Mouse (Mus musculus) liver, embryonic 11.5 days (tissue): ENCODE measurements at regions not wholly inside any gene's neighbourhood (a gene's known extent, or its start where the extent isn't known, plus 50 kb on each side); places are given as distances from the start of the nearest gene placed in this dataset.

Experiments used
- ATAC-seq: fragments of 200-750 bp; cut with Nextera tagmentation; replicated peaks from 2 replicates; pipeline ENCODE4 v1.8.0; 2017; ENCODE audit warnings: moderate number of reproducible peaks, mild to moderate bottlenecking, moderate TSS enrichment, moderate library complexity; ENCODE audit not compliant: low FRiP score
- DNase-seq: peaks from one replicate; pipeline ENCODE4 v3.0.0-alpha.2; 2017; ENCODE audit warnings: low spot score
- H3K27ac ChIP-seq: fragments of 300-500 bp; sonication (generic); 2 replicates; pipeline ENCODE4 v1.5.1; 2014; ENCODE audit warnings: mild to moderate bottlenecking, low read depth, low read length, control low read depth
- H3K27me3 ChIP-seq: fragments of 300-500 bp; sonication (generic); replicated peaks from 2 replicates; pipeline ENCODE4 v1.6.1; 2014; ENCODE audit warnings: low read length, mixed read lengths; ENCODE audit not compliant: control insufficient read depth, insufficient read depth
- H3K36me3 ChIP-seq: fragments of 300-500 bp; sonication (generic); 2 replicates; pipeline ENCODE4 v1.6.1; 2014; ENCODE audit warnings: mild to moderate bottlenecking, low read length, moderate library complexity, mixed read lengths; ENCODE audit not compliant: control insufficient read depth, insufficient read depth
- H3K4me1 ChIP-seq: fragments of 300-500 bp; sonication (generic); replicated peaks from 2 replicates; pipeline ENCODE4 v1.6.1; 2014; ENCODE audit warnings: low read length, mixed read lengths; ENCODE audit not compliant: control insufficient read depth, insufficient read depth
- H3K4me2 ChIP-seq: fragments of 300-500 bp; sonication (generic); 2 replicates; pipeline ENCODE4 v1.6.1; 2014; ENCODE audit warnings: mild to moderate bottlenecking, control low read depth, moderate library complexity
- H3K4me3 ChIP-seq: fragments of 300-500 bp; sonication (generic); 2 replicates; pipeline ENCODE4 v1.5.1; 2014; ENCODE audit warnings: low read depth, low read length, control low read depth
- H3K9ac ChIP-seq: fragments of 300-500 bp; sonication (generic); 2 replicates; pipeline ENCODE4 v1.6.1; 2014; ENCODE audit warnings: low read depth, low read length, control low read depth
- H3K9me3 ChIP-seq: fragments of 300-500 bp; sonication (generic); 2 replicates; pipeline ENCODE4 v1.6.1; 2016; ENCODE audit warnings: low read length, inconsistent platforms, mixed read lengths; ENCODE audit not compliant: control insufficient read depth
- WGBS: fragments of 180-500 bp; shearing (Covaris S2); extraction: QIAGEN DNeasy Blood & Tissue Kit; methylation state at CpG from one replicate; pipeline ENCODE4 v1.1.7; 2014; 5-methylcytosine and 5-hydroxymethylcytosine counted together

DNA sequence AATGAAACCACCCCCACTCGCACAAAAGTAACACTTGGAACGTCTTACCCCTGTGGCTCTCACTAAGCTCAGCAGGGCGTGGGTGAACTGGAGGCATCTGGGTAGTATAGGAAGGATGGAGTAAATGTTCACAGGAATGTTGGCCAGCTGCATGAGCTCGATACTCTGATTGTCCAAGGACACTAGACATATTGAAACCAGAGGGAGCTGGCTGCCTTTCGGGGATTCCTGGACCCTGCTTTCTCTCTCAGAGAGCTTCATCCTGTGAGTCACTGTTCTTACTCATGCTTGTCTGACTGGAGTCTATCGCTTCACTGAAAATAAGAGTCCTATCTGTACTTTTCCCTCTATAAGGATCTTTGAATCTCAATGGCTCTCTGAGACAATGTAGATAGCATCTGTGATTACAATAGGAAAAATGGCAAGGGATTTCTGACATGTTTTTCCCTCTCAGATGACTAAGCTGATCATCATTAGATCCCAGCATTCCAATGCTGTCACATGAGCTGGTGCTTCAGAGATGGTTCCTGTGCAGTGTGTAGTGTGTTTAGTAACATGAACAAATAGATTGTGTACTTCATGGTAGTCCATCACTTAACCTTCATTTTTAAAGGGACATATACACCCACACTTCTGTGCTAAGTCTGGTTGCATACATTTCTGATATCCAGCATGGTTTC lies 485.2 kb upstream of the Fam92a start:
- Histone ChIP-seq H3K4me1 (no peaks in the 10 kb centered on the region), H3K9ac (no peak overlapping the region), H3K4me3 (no peak overlapping the region), H3K4me2 (no peak overlapping the region), H3K27ac (no peak overlapping the region), H3K9me3 (no peaks in the 10 kb centered on the region), H3K36me3 (no peaks in the 10 kb centered on the region), H3K27me3 (no peaks in the 10 kb centered on the region)
- DNase-seq (no peak), ATAC-seq (no peak)
- 80% methylated on average over 6 of the region's 6 CpGs for WGBS

DNA sequence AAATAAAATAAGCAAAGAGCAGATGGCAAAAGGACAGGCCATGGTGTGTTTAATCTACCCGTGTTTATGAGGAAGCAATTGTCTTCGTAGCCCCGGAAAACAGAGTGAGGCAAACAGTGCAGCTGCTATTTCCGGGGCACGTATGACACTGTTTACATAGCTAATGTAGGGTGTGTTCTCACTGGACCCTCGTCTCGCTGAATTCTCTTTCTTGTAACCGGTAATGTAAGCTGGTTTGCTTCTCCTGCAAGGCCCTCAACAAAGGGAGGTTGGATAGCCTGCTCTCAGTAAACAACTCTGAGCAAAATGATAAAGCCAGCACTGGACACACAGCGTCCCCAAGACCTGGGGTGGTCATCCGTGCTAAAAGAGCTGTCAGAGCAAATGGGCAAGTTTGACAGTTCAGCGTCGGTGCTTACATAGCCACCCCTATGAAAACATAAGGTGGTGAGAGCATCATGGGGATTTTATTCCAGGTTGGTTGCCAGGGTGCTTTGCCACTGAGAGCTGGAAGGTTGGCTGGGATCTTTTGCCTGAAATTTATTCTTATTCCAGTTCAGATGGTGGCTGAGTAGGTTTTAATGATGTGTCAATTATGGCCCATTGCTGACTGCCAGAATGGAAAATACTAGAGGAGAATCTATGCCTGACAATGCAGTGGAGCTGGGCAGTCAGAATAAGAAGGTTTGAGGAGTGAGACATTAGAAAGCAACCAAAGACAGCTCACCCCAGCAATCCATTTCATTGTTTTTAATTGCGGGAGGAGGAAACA lies 483.8 kb upstream of the Fam92a start:
- peak overlapping the region; percentile 24 for H3K4me2 ChIP-seq
- 58% methylated on average over 13 of the region's 13 CpGs for WGBS
- H3K9ac ChIP-seq: no peak overlapping the region
- DNase-seq: no peak
- no peaks in the 10 kb centered on the region for H3K36me3 ChIP-seq
- no peaks in the 10 kb centered on the region for H3K4me1 ChIP-seq
- H3K27ac ChIP-seq: no peak overlapping the region
- no peak overlapping the region for H3K4me3 ChIP-seq
- H3K9me3 ChIP-seq: no peaks in the 10 kb centered on the region
- H3K27me3 ChIP-seq: no peaks in the 10 kb centered on the region
- no peak for ATAC-seq

- 64% methylated on average over 12 of the region's 12 CpGs for WGBS
- Histone ChIP-seq H3K9ac (no peak overlapping the region), H3K4me1 (no peaks in the 10 kb centered on the region), H3K4me3 (no peak overlapping the region), H3K9me3 (no peaks in the 10 kb centered on the region), H3K36me3 (no peaks in the 10 kb centered on the region), H3K27me3 (no peaks in the 10 kb centered on the region), H3K4me2 (peak overlapping the region; percentile 24), H3K27ac (no peak overlapping the region)
- DNase-seq (no peak), ATAC-seq (no peak)
Observed at GRCm38 (mm10) chr4:12654568-12655456, 483.0 kb upstream of the Fam92a start.

DNA sequence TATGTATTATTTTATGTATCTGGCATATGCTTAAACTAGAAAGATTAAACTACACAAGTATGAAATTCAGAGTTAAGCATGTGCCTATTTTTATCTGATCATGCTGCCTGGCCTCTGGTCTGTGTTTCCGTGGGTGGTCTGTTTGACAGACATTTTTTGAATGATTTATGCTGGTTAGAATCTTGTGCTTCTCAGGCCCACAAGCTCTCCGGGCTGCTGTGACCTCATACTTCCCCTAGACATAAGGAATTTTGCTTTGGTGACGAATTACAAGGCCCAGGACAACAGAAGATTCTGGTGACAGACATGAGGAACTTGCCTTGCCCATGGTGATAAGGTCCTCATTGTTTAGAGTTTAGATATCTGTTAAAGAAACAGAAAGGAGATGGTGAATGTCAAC lies 475.9 kb upstream of the Fam92a start:
- H3K4me3 ChIP-seq: no peak overlapping the region
- 17% methylated on average over 3 of the region's 3 CpGs for WGBS
- no peak for ATAC-seq
- DNase-seq: no peak
- H3K4me2 ChIP-seq: no peak overlapping the region
- H3K9me3 ChIP-seq: no peaks in the 10 kb centered on the region
- no peak overlapping the region for H3K9ac ChIP-seq
- H3K27me3 ChIP-seq: no peaks in the 10 kb centered on the region
- H3K36me3 ChIP-seq: no peaks in the 10 kb centered on the region
- no peak overlapping the region for H3K27ac ChIP-seq
- no peaks in the 10 kb centered on the region for H3K4me1 ChIP-seq

DNA sequence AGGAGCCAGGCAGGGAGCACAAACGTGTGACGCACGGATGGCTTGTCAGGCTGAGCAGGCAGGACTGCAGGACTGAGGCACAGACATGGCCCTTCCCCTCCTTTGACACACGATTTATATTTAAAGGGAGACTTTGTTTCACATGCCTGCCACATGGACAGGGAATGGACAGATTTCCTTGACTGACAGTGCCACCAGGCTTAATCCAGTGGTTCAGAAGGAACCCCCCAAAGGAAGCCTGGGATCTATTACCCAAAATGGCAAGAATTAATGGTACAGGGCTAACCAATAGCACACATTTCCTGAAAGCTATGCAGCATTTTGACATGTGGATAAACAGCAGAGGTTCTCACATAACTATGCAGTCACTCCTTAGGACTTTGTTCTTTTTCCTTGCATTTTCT lies 470.7 kb upstream of the Fam92a start:
- WGBS: 45% methylated on average over 4 of the region's 4 CpGs
- DNase-seq (no peak), ATAC-seq (no peak)
- H3K4me2 ChIP-seq: no peak overlapping the region
- H3K4me1 ChIP-seq: no peaks in the 10 kb centered on the region
- no peaks in the 10 kb centered on the region for H3K9me3 ChIP-seq
- H3K9ac ChIP-seq: no peak overlapping the region
- H3K27me3 ChIP-seq: no peaks in the 10 kb centered on the region
- no peak overlapping the region for H3K4me3 ChIP-seq
- H3K27ac ChIP-seq: no peak overlapping the region
- no peaks in the 10 kb centered on the region for H3K36me3 ChIP-seq

DNA sequence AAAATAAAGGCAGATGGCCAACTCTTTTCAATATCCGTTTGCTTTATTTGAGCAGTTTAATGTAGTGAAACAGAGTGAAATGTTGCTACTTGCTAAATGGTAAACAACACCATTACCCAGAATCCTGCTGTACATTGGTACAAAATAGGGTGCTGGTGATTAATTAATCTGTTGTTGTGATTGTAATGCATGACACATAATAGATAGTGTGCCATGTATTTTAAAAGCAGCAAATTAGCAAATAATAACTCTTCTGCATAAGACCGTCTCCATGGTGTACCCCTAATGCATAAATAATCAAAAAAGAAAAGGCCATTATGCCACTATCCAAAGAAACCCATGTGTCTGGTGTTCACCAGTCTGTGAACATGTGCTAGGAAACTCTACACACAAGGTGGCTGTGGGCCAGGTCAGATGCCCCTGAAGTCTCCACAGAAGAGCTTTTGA lies 457.6 kb upstream of the Fam92a start:
- Histone ChIP-seq H3K27me3 (no peaks in the 10 kb centered on the region), H3K4me3 (no peak overlapping the region), H3K4me1 (no peaks in the 10 kb centered on the region), H3K9ac (no peak overlapping the region), H3K9me3 (no peaks in the 10 kb centered on the region), H3K4me2 (no peak overlapping the region), H3K36me3 (no peaks in the 10 kb centered on the region), H3K27ac (no peak overlapping the region)
- WGBS: 86% methylated on average over 2 of the region's 2 CpGs
- DNase-seq (no peak), ATAC-seq (no peak)

- DNase-seq: no peak
- 66% methylated on average over 5 of the region's 5 CpGs for WGBS
Observed at GRCm38 (mm10) chr4:12628702-12629374, 457.0 kb upstream of the Fam92a start.

GRCm38 (mm10) chr4:12627158-12627871 lies 455.5 kb upstream of the Fam92a start:
- Histone ChIP-seq H3K9ac (no peak overlapping the region), H3K27ac (no peak overlapping the region), H3K4me2 (no peak overlapping the region), H3K9me3 (no peaks in the 10 kb centered on the region), H3K36me3 (no peaks in the 10 kb centered on the region), H3K4me3 (no peak overlapping the region), H3K27me3 (no peaks in the 10 kb centered on the region), H3K4me1 (no peaks in the 10 kb centered on the region)
- no peak for DNase-seq
- peak; percentile 82 for ATAC-seq
- 66% methylated on average over 5 of the region's 5 CpGs for WGBS

More at GRCm38 (mm10) chr4:12628702-12629374, 457.0 kb upstream of the Fam92a start:
- Histone ChIP-seq H3K36me3 (no peaks in the 10 kb centered on the region), H3K27ac (no peak overlapping the region), H3K4me3 (no peak overlapping the region), H3K9ac (no peak overlapping the region), H3K4me1 (no peaks in the 10 kb centered on the region), H3K4me2 (no peak overlapping the region), H3K9me3 (no peaks in the 10 kb centered on the region), H3K27me3 (no peaks in the 10 kb centered on the region)
- no peak for ATAC-seq
